Mouse (Mus musculus): Measurements from ENCODE around the gene Cd300ld5. TPM values are rescaled to one million over a fixed set of nuclear protein-coding genes. Genes with fewer than 3 reads are reported as not detected.
"Not testable (repeated sequence)": the region's sequence is repeated elsewhere in the genome, so short reads cannot be mapped to it uniquely, and the experiment has no call there.

Cd300ld5 gene
- total RNA-seq, 2 experiments from 2014 or later, result 0.77 to 0.96 TPM

DNA sequence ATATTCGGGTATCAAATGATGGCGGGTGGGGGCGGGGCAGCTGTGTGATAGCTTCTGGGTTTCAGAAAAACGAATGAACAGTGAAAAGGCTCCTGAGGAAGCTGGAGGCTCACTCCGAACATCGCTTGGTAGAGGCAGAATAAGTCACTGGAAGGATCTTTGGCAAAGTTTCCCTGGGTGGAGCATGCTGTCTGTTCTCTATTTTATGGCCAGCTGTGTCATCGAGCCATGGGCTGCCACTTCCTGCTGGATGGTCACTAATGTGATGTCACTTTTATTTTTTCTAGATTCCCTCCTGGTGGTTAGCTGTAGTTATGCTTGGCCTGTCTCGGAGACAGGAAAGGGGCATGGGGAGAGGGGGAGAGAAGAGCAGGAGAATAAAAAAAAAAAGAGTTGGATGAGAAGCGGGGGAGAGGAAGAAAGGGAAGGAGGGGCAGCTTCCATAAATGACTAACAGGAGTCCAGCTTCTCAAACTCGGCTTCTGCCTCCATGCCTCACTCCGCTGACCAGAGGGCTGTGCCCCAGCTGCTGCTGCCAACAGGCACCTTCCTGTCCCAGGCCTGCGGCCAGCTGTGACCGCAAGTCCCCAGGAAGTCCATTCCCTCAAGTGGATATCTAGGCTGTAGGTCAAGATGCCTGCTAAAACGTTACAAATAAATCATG, 34.2 kb upstream of the Cd300ld5 start:
- Histone ChIP-seq H3K4me3 (no peak overlapping the region), H3K27ac (no peak overlapping the region)
- TF ChIP-seq CTCF (IDR thresholded peaks at IDR 0.05), result no peak; the same call in 1 of the 2 replicates
- intact Hi-C loops (cut with DNase I), result no loop called here
- DNase-seq (ENCODE audit: extremely low spot score in 1 of 2, low spot score in 2 of 2), result no peak

DNA sequence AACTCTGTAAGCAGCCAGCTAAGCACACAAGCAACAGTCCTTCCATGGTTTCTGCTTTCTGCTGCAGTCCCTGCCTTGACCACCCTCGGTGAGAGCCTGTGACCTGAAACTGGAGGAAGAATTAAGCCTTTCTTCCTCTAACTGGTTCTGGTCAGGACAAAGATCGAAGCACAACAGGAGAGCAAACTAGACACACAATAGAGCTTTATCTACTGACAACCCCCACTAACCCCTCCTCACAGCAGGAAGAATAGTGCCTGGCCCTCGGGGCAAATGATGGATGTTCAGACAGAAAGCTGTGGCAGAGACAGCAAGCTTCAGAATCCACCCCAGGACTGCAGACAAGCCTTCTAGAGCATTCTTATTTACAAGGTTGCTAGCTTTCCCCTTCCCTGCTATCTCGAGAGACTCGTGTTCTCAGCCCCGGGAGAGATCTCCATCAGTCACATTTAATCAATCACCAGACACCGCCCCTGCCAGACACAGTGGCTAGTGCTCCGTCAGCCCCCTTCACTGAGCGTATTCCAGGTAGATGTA, 33.5 kb upstream of the Cd300ld5 start:
- Histone ChIP-seq H3K27ac (no peak overlapping the region), H3K4me3 (no peak overlapping the region)
- DNase-seq (ENCODE audit: extremely low spot score in 1 of 2, low spot score in 2 of 2), result no peak
- TF ChIP-seq CTCF (IDR thresholded peaks at IDR 0.05), result no peak
- intact Hi-C loops (cut with DNase I), result no loop called here

DNA sequence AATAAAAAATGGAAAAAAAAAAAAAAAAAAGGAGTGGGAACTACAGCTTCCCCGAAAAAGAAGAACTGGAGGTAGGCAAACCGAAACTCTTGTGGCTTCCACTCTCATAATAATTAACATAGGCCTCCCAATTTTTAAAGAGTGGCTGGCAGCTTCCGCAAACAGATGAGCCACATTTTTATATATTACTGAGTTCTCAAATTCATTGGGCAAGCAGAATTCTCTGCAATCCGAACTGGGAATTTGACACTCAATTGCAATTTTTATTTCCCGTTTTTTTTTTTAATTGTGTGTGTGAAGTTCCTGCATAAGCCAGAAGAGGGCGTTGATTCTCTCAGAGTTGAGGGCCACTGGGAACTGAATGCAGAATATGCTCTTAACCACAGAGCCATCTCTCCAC, 29.2 kb upstream of the Cd300ld5 start:
- intact Hi-C loops (cut with DNase I), result no loop called here
- Histone ChIP-seq H3K27ac (no peak overlapping the region), H3K4me3 (no peak overlapping the region)
- no peak for DNase-seq (ENCODE audit: extremely low spot score in 1 of 2, low spot score in 2 of 2)
- peak; percentile 13 for TF ChIP-seq CTCF (IDR thresholded peaks at IDR 0.05)

DNA sequence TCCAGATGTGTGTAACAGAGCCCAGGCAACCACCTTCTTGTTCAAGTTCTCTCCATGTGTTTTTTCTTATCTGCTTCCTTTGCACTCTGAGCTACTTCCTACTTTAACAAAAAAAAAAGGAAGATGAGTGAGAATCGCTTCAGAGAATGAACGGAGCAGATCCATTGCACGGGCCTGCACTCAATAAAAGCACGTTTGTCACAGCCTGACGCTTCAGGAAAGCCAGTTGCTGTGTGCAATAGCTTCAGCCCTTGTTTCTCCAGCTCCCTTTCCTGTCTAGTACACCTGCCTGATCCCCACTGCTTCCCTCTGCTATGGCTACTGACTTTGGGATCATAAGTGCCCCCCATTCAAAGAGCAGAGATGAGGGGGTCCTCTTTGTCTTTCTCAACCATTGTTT, 24.5 kb upstream of the Cd300ld5 start, which contains the start of gene Cd300e:
TSS of gene Cd300e (minus strand) at position 101 of the 400 bp plus-strand sequence.
- intact Hi-C loops (cut with DNase I), result no loop called here
- Histone ChIP-seq H3K4me3 (no peak within 1 kb of the TSS), H3K27ac (no peak within 1 kb of the TSS)
- TF ChIP-seq CTCF (IDR thresholded peaks at IDR 0.05), result no peak
- DNase-seq (ENCODE audit: extremely low spot score in 1 of 2, low spot score in 2 of 2), result no peak

DNA sequence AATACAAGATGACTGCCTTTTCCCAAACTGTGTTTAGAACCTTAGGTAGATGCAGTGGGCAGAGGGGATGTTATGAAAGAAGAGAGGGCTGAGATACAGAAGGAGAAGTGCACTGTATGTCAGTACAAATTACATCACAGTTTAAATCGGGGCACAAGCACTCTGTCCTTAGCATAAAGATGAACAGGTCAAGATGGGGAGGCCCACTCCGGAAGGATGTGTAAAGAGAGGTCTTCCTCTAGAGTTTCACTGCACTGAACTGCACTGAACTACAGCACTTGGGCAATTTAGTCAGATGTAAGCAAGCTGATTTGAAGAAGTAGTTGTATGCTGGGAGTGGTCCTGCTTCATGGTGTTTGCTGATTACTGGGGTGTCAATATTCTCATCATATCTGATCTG, 22.2 kb upstream of the Cd300ld5 start:
- Histone ChIP-seq H3K27ac (no peak overlapping the region), H3K4me3 (no peak overlapping the region)
- DNase-seq (ENCODE audit: extremely low spot score in 1 of 2, low spot score in 2 of 2), result no peak
- intact Hi-C loops (cut with DNase I), result loop anchor here (10.0 kb wide), 2 partner anchors 245 to 315 kb away; no protein-coding TSS in a partner anchor
- no peak for TF ChIP-seq CTCF (IDR thresholded peaks at IDR 0.05)

DNA sequence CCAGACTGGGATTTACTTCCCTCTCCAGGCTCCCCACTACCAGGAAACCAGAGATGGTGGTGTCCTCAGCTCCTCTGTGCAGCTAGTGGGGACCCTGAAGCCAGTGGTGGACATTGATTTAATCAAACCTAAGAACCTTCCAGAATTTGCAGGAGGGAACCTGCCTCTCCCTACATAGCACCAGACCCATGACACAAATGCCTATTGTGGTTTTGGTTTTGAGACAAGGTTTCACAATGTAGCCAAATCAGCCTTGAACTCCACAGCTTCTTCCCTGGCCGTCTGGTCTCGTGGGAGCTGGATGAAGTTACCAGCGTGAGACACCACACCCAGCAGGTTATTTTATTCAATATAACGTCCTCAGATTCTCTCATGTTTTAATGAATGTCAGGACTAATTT, 21.1 kb upstream of the Cd300ld5 start:
- Histone ChIP-seq H3K27ac (no peak overlapping the region), H3K4me3 (no peak overlapping the region)
- intact Hi-C loops (cut with DNase I), result loop anchor here (10.0 kb wide), 2 partner anchors 244 to 314 kb away; no protein-coding TSS in a partner anchor
- no peak for TF ChIP-seq CTCF (IDR thresholded peaks at IDR 0.05)
- DNase-seq (ENCODE audit: extremely low spot score in 1 of 2, low spot score in 2 of 2), result no peak

DNA sequence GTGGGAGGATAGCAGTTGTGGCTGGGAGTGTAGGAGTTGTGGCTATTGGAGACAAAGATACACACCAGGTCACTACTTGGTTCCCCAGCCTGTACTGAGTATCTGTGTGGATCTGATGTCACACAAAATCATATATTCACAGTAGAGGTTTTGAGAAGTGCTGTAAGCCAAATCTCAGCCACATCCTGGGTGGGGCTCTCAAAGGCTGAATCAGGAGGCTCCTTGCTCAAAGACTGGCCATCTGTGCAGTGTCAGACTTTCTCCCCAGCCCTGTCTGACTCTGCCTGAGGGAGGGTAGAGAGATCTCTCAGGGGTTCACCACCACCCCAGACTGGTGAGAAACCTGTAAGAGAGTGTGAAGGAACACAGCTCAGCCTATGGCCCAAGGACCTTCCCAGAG, 17.0 kb upstream of the Cd300ld5 start:
- TF ChIP-seq CTCF (IDR thresholded peaks at IDR 0.05), result no peak
- H3K27ac ChIP-seq, result no peak overlapping the region
- intact Hi-C loops (cut with DNase I), result loop anchor here (10.0 kb wide), 2 partner anchors 240 to 310 kb away; no protein-coding TSS in a partner anchor
- no peak overlapping the region for H3K4me3 ChIP-seq
- no peak for DNase-seq (ENCODE audit: extremely low spot score in 1 of 2, low spot score in 2 of 2)

DNA sequence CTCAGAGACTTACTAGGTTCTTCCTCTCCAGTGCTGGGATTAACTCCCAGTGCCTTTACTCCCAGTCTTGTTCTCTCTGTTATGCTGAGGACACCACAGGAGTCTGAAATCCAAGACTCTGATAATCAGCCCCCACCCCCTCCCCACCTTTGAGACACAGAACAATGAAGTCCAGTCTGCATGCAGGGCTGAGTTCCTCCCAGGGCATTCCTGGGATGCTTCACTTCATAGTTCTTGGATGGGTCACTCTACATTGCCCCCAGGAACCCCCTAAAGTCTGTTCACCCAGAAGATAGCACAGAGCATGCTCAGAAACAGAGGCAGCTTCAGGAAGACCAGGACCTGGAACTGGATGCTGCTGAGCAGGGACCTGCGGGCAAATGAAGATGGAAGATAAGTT, 15.4 kb upstream of the Cd300ld5 start:
- intact Hi-C loops (cut with DNase I), result loop anchor here (10.0 kb wide), 2 partner anchors 238 to 308 kb away; no protein-coding TSS in a partner anchor
- no peak overlapping the region for H3K27ac ChIP-seq
- TF ChIP-seq CTCF (IDR thresholded peaks at IDR 0.05), result no peak
- DNase-seq (ENCODE audit: extremely low spot score in 1 of 2, low spot score in 2 of 2), result no peak
- no peak overlapping the region for H3K4me3 ChIP-seq

DNA sequence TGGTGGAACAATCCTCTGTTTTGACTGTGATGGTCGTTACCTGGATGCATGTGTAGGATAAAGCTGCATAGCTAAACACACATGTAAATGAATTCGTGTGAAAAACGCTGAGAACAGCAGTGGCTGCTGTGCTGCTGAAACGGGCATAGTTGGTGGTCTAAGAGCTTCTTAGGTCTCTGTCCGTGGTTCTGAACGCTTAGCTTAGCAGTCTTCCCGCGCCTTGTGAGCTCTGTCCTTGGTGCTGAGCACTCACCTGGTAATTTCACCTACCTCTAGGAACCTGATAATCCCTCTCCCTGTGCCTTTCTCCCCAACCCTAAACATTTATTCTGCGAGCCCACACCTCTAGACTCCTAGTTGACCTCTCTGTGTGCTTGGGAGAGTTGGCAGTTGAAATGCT, 14.6 kb upstream of the Cd300ld5 start:
- no peak for TF ChIP-seq CTCF (IDR thresholded peaks at IDR 0.05)
- intact Hi-C loops (cut with DNase I), result loop anchor here (10.0 kb wide), 2 partner anchors 237 to 307 kb away; no protein-coding TSS in a partner anchor
- no peak for DNase-seq (ENCODE audit: extremely low spot score in 1 of 2, low spot score in 2 of 2)
- H3K4me3 ChIP-seq, result no peak overlapping the region
- no peak overlapping the region for H3K27ac ChIP-seq

DNA sequence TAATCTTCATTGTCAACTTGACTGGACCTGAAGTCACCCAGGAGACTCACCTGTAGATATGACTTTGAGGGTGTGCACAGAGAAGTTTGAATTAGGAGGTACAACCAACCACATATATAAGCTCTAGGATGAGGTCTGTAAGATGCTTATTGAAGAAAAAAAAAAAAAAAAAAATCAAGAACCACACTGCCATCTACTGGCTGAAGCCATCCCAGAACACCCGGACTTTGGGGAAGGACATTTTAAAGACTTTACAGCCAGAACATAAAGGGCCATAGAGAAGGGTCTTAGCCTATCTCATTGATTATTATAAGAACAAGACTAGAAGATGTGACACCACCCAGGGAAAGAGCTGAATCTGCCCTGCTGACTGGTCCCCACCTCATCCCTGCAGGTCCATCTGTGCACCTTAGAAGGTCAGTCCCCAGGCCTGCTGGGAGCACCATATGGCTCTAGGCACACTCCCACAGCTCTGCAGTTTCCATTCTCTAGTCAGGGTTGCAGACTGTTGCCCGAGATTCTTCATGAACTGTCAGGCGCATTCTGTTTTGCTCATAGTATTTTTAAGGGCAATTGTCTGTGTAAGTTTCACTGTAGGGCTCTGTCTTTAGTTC, 11.8 kb upstream of the Cd300ld5 start:
- Histone ChIP-seq H3K4me3 (no peak overlapping the region), H3K27ac (no peak overlapping the region)
- intact Hi-C loops (cut with DNase I), result no loop called here
- no peak for DNase-seq (ENCODE audit: extremely low spot score in 1 of 2, low spot score in 2 of 2)
- TF ChIP-seq CTCF (IDR thresholded peaks at IDR 0.05), result peak; percentile 63

DNA sequence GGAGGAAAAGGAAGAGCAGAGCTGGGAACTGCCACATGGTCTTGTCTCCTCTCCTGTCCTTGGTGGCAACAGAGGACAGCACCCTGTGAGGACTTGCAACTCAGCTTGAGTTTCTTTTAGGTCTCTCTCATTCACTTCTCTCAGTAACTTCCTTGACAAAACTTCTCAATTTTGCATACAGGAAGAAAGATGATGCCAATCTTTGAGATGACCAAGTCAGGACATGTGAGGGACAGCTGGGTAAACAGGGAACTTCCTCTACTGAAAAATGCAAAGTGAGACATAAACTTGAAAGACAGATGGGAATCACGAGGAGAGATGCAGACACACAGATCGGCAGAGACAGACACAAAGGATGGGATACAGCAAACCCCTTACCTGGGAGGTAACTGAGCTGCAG, 10.7 kb upstream of the Cd300ld5 start, which contains the start of gene Cd300ld3:
TSS of gene Cd300ld3 (minus strand) at position 151 of the 400 bp plus-strand sequence.
- intact Hi-C loops (cut with DNase I), result no loop called here
- DNase-seq (ENCODE audit: extremely low spot score in 1 of 2, low spot score in 2 of 2), result no peak
- TF ChIP-seq CTCF (IDR thresholded peaks at IDR 0.05), result no peak
- Histone ChIP-seq H3K4me3 (no peak within 1 kb of the TSS), H3K27ac (no peak within 1 kb of the TSS)

DNA sequence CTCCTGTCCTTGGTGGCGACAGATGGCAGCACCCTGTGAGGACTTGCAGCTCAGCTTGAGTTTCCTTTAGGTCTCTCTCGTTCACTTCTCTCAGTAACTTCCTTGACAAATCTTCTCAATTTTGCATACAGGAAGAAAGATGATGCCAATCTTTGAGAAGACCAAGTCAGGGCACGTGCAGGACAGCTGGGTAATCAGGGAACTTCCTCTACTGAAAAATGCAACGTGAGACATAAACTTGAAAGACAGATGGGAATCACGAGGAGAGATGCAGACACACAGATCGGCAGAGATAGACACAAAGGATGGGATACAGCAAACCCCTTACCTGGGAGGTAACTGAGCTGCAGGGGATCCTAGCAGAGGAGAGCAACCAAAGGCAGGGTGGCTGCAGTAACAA, 10.7 kb downstream of the Cd300ld5 start, which contains the start of gene Cd300ld4:
TSS of gene Cd300ld4 (minus strand) at position 101 of the 400 bp plus-strand sequence.
- H3K27ac ChIP-seq; intact Hi-C loops (cut with DNase I); H3K4me3 ChIP-seq; DNase-seq (ENCODE audit: extremely low spot score in 1 of 2, low spot score in 2 of 2): not testable (repeated sequence)

DNA sequence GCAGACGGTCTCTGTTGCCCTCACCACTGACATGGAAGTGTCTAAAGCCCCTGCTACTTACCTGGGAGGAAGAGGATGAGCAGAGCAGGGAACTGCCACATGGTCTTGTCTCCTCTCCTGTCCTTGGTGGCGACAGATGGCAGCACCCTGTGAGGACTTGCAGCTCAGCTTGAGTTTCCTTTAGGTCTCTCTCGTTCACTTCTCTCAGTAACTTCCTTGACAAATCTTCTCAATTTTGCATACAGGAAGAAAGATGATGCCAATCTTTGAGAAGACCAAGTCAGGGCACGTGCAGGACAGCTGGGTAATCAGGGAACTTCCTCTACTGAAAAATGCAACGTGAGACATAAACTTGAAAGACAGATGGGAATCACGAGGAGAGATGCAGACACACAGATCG, 21.5 kb downstream of the Cd300ld5 start, which contains the start of gene Cd300ld2:
TSS of gene Cd300ld2 (minus strand) at position 101 of the 400 bp plus-strand sequence.
- H3K4me3 ChIP-seq; intact Hi-C loops (cut with DNase I); H3K27ac ChIP-seq; DNase-seq (ENCODE audit: extremely low spot score in 1 of 2, low spot score in 2 of 2): not testable (repeated sequence)

Data from left cerebral cortex, adult 2 months (tissue).